Mouse (Mus musculus): ENCODE results near the gene Nedd9. TPM values are rescaled to one million over a fixed set of nuclear protein-coding genes. Genes with fewer than 3 reads are reported as not detected.
A peak's percentile ranks its signal among the peaks of the same experiment; 100 is the strongest.

The Nedd9 gene
- total and polyA plus RNA-seq, 3 experiments, result 41.3 to 48.7 (median 42.5) TPM

- no peak for TF ChIP-seq KAT2A (IDR thresholded peaks at IDR 0.05; ENCODE audit: insufficient replicate concordance, low read length)
- TF ChIP-seq USF1 (IDR thresholded peaks at IDR 0.05; ENCODE audit: low read depth, low read length), result no peak
- peak; percentile 18; the same call in 1 of the 2 replicates for TF ChIP-seq MAX (IDR thresholded peaks at IDR 0.05; ENCODE audit: low read length)
- TF ChIP-seq ZNF384 (IDR thresholded peaks at IDR 0.05; ENCODE audit: low read depth, low read length), result no peak
- 0 out of 2 replicates have a peak, but pooled peaks have one; percentile 23 for TF ChIP-seq CHD2 (IDR thresholded peaks at IDR 0.05; ENCODE audit: low read length)
- TF ChIP-seq TCF12 (IDR thresholded peaks at IDR 0.05; ENCODE audit: low read depth, low read length), result peak; percentile 93
Measured at GRCm38 (mm10) chr13:41358480-41359180, 128.5 kb downstream of the Nedd9 start (continued).

GRCm38 (mm10) chr13:41358009-41358408, 129.2 kb downstream of the Nedd9 start:
- H3K27ac ChIP-seq (ENCODE audit: insufficient read depth, low read depth), result no peak overlapping the region
- no peak for DNase-seq (ENCODE audit: extremely low read depth)
- H3K4me1 ChIP-seq (ENCODE audit: control insufficient read depth in 1 of 2, insufficient read depth in 2 of 2), result peaks cover 12 to 60% of the 10 kb centered on the region in 2 experiments
- H3K4me2 ChIP-seq (ENCODE audit: insufficient read depth, low read depth, poor library complexity, severe bottlenecking), result peak overlapping the region; percentile 70
- dilution Hi-C loops (cut with MboI; ENCODE audit: extremely low pct_ligation_motif_present, extremely low pct_unique_long_range_greater_than_20kb, low sequenced_read_pairs), result no loop called here
- peak overlapping the region; percentile 48 to 77 (median 62) for H3K4me3 ChIP-seq (replicated peaks in 1 of 3; ENCODE audit: low read depth in 2 of 3, low read length in 2 of 3, poor library complexity in 1 of 3)
- H3K9ac ChIP-seq (ENCODE audit: insufficient read depth, low read depth), result peak overlapping the region; percentile 47
- H3K27me3 ChIP-seq (replicated peaks), result no peaks in the 10 kb centered on the region
- in situ Hi-C loops (cut with MboI; ENCODE audit: low pct_ligation_motif_present, low pct_unique_long_range_greater_than_20kb, low sequenced_read_pairs), result no loop called here
- peaks cover 21% of the 10 kb centered on the region for H3K79me2 ChIP-seq (replicated peaks; ENCODE audit: control insufficient read depth, extremely low read depth, insufficient read depth, poor library complexity, severe bottlenecking)
- TF ChIP-seq EP300 (IDR thresholded peaks at IDR 0.05; ENCODE audit: low read length), result 0 out of 2 replicates have a peak, but pooled peaks have one; percentile 11
- no peak for TF ChIP-seq MEF2A (IDR thresholded peaks at IDR 0.05; ENCODE audit: borderline replicate concordance, low read depth, low read length)
- H3K9me3 ChIP-seq (replicated peaks; ENCODE audit: low read length), result no peaks in the 10 kb centered on the region
- peaks cover under 1 to 29% of the 10 kb centered on the region in 2 experiments for H3K36me3 ChIP-seq (replicated peaks in 1 of 2; ENCODE audit: control insufficient read depth in 1 of 2, insufficient read depth in 1 of 2, low read length in 1 of 2)

GRCm38 (mm10) chr13:41357586-41357985, 129.6 kb downstream of the Nedd9 start:
- peaks cover 12 to 60% of the 10 kb centered on the region in 2 experiments for H3K4me1 ChIP-seq (ENCODE audit: control insufficient read depth in 1 of 2, insufficient read depth in 2 of 2)
- in situ Hi-C loops (cut with MboI; ENCODE audit: low pct_ligation_motif_present, low pct_unique_long_range_greater_than_20kb, low sequenced_read_pairs) (no loop called here), dilution Hi-C loops (cut with MboI; ENCODE audit: extremely low pct_ligation_motif_present, extremely low pct_unique_long_range_greater_than_20kb, low sequenced_read_pairs) (no loop called here)
- peak overlapping the region; percentile 47; the same call in 1 of the 2 replicates for H3K9ac ChIP-seq (ENCODE audit: insufficient read depth, low read depth)
- peak overlapping the region in 2 of 3 experiments; percentile 48 to 62 for H3K4me3 ChIP-seq (replicated peaks in 1 of 3; ENCODE audit: low read depth in 2 of 3, low read length in 2 of 3, poor library complexity in 1 of 3)
- peaks cover 21% of the 10 kb centered on the region for H3K79me2 ChIP-seq (replicated peaks; ENCODE audit: control insufficient read depth, extremely low read depth, insufficient read depth, poor library complexity, severe bottlenecking)
- H3K27me3 ChIP-seq (replicated peaks), result no peaks in the 10 kb centered on the region
- peak overlapping the region; percentile 70 for H3K4me2 ChIP-seq (ENCODE audit: insufficient read depth, low read depth, poor library complexity, severe bottlenecking)
- H3K27ac ChIP-seq (ENCODE audit: insufficient read depth, low read depth), result no peak overlapping the region
- TF ChIP-seq POLR2AphosphoS2 (IDR thresholded peaks at IDR 0.05; ENCODE audit: low read depth, low read length), result no peak
- H3K9me3 ChIP-seq (replicated peaks; ENCODE audit: low read length), result no peaks in the 10 kb centered on the region
- peaks cover 0 to 32% of the 10 kb centered on the region in 2 experiments for H3K36me3 ChIP-seq (replicated peaks in 1 of 2; ENCODE audit: control insufficient read depth in 1 of 2, insufficient read depth in 1 of 2, low read length in 1 of 2)
- DNase-seq (ENCODE audit: extremely low read depth), result no peak

- Histone ChIP-seq H3K4me3 (replicated peaks in 1 of 3; ENCODE audit: low read depth in 2 of 3, low read length in 2 of 3, poor library complexity in 1 of 3) (peak overlapping the region in 2 of 3 experiments; percentile 48 to 62), H3K27me3 (replicated peaks) (no peaks in the 10 kb centered on the region), H3K9ac (ENCODE audit: insufficient read depth, low read depth) (peak overlapping the region; percentile 47; the same call in 1 of the 2 replicates), H3K36me3 (replicated peaks in 1 of 2; ENCODE audit: control insufficient read depth in 1 of 2, insufficient read depth in 1 of 2, low read length in 1 of 2) (peaks cover 0 to 32% of the 10 kb centered on the region in 2 experiments), H3K9me3 (replicated peaks; ENCODE audit: low read length) (no peaks in the 10 kb centered on the region), H3K4me1 (ENCODE audit: control insufficient read depth in 1 of 2, insufficient read depth in 2 of 2) (peaks cover 12 to 59% of the 10 kb centered on the region in 2 experiments), H3K79me2 (replicated peaks; ENCODE audit: control insufficient read depth, extremely low read depth, insufficient read depth, poor library complexity, severe bottlenecking) (peaks cover 24% of the 10 kb centered on the region), H3K27ac (ENCODE audit: insufficient read depth, low read depth) (no peak overlapping the region), H3K4me2 (ENCODE audit: insufficient read depth, low read depth, poor library complexity, severe bottlenecking) (peak overlapping the region; percentile 70; the same call in 1 of the 2 replicates)
- dilution Hi-C loops (cut with MboI; ENCODE audit: extremely low pct_ligation_motif_present, extremely low pct_unique_long_range_greater_than_20kb, low sequenced_read_pairs) (no loop called here), in situ Hi-C loops (cut with MboI; ENCODE audit: low pct_ligation_motif_present, low pct_unique_long_range_greater_than_20kb, low sequenced_read_pairs) (no loop called here)
- no peak for DNase-seq (ENCODE audit: extremely low read depth)
- no peak for TF ChIP-seq SMC3 (IDR thresholded peaks at IDR 0.05; ENCODE audit: low read depth, low read length)
- TF ChIP-seq MAX (IDR thresholded peaks at IDR 0.05; ENCODE audit: low read length), result no peak
- peak; percentile 36; the same call in 1 of the 2 replicates for TF ChIP-seq JUN (IDR thresholded peaks at IDR 0.05; ENCODE audit: insufficient read depth, low read depth, low read length)
- no peak for TF ChIP-seq TCF12 (IDR thresholded peaks at IDR 0.05; ENCODE audit: low read depth, low read length)
- TF ChIP-seq CHD2 (IDR thresholded peaks at IDR 0.05; ENCODE audit: low read length), result no peak
- TF ChIP-seq EP300 (IDR thresholded peaks at IDR 0.05; ENCODE audit: low read length), result peak; percentile 17; the same call in 1 of the 2 replicates
- no peak for TF ChIP-seq NELFE (IDR thresholded peaks at IDR 0.05; ENCODE audit: low read depth, low read length)
- TF ChIP-seq ZMIZ1 (IDR thresholded peaks at IDR 0.05; ENCODE audit: low read depth, low read length), result no peak
- TF ChIP-seq ZNF384 (IDR thresholded peaks at IDR 0.05; ENCODE audit: low read depth, low read length), result no peak
- TF ChIP-seq JUND (conservative IDR thresholded peaks at IDR 0.05; ENCODE audit: low read depth, low read length), result no peak
- TF ChIP-seq ELF1 (IDR thresholded peaks at IDR 0.05; ENCODE audit: low read depth, low read length), result no peak
- no peak for TF ChIP-seq USF1 (IDR thresholded peaks at IDR 0.05; ENCODE audit: low read depth, low read length)
- no peak for TF ChIP-seq MAZ (IDR thresholded peaks at IDR 0.05; ENCODE audit: low read depth, low read length)
- peak; percentile 52 for TF ChIP-seq ETS1 (conservative IDR thresholded peaks at IDR 0.05; ENCODE audit: low read depth, low read length)
- peak; percentile 9; the same call in 1 of the 2 replicates for TF ChIP-seq IRF4 (IDR thresholded peaks at IDR 0.05; ENCODE audit: low read depth, low read length)
- no peak for TF ChIP-seq SIN3A (IDR thresholded peaks at IDR 0.05; ENCODE audit: low read length)
- TF ChIP-seq RAD21 (IDR thresholded peaks at IDR 0.05; ENCODE audit: low read depth, low read length), result no peak
Measured at GRCm38 (mm10) chr13:41357161-41357560, 130.0 kb downstream of the Nedd9 start.
